Mouse (Mus musculus): ENCODE measurements around the gene Plxnb1.
"Not testable (repeated sequence)": the region's sequence is repeated elsewhere in the genome, so short reads cannot be mapped to it uniquely, and the experiment has no call there.

Gene Plxnb1

DNA sequence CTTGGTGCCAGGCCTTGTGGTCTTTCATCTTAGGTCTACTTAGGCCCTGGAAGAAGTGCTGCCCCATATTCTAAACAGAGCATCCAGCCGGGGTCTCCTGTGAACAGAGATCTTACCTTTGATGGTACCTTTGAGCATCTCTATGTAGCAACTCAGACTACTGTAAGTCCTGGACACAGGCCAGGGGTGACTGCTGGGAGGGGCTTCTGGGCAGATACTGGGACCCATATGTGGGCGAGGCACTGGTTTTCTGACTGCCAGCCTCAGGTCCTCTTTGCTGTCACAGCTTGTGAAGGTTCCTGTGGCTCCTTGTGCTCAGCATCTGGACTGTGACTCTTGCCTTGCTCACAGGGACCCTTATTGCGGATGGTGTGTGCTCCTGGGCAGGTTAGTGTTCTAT is 7.4 kb downstream of the Plxnb1 start:
- no peak for DNase-seq (ENCODE audit: low spot score in 2 of 2)

DNA sequence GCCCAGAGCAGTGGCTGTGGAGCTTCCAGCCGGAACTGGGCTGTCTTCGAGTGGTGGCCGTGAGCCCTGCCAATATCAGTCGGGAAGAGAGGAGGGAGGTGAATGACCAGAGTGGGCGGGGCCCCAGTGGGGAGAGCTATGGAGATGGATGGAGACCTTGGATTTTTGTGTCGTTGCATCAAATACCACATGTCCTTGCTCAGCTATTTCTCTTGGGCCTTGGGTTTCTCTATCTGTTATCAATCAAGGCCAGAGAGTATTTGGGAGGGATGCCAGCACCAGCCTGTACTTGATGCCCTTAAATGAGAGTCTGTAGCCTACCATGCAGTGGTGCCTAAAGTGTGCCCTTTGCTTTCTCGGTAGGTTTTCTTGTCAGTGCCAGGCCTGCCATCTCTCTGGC is 8.1 kb downstream of the Plxnb1 start:
- DNase-seq (ENCODE audit: low spot score in 2 of 2), result no peak

DNA sequence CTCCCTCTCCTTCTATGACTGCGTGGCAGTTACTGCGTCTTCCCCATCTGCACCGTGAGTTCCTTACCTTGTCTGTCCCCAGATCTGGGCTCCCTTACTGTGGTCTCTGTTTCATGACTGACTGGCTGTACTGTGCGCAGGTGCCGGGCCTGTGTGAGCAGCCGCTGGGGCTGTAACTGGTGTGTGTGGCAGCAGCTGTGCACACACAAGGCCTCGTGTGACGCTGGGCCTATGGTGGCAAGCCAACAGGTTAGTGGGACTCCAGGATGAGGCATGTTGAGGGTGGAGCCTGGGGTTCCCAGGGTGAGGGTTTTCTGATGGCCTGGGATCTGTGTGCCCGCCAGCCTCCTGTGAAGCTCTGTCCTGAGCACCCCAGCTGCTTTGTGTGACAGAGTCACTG is 8.9 kb downstream of the Plxnb1 start:
- DNase-seq (ENCODE audit: low spot score in 2 of 2), result no peak

DNA sequence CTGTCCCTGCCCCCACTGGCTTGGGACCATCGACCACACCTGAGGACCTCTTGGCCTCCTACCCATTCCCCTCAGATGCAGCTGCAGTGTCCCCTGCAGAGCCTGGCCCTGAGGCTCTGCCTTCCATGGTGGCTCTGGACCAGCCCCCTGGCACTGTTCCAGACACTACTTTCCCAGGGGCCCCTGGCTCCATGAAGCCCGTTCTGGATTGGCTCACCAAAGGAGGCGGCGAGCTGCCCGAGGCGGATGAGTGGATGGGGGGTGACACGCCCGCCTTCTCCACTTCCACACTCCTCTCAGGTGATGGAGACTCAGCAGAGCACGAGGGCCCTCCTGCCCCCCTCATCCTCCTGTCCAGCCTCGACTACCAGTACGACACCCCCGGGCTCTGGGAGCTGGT is 9.8 kb downstream of the Plxnb1 start:
- DNase-seq (ENCODE audit: low spot score in 2 of 2), result no peak

DNA sequence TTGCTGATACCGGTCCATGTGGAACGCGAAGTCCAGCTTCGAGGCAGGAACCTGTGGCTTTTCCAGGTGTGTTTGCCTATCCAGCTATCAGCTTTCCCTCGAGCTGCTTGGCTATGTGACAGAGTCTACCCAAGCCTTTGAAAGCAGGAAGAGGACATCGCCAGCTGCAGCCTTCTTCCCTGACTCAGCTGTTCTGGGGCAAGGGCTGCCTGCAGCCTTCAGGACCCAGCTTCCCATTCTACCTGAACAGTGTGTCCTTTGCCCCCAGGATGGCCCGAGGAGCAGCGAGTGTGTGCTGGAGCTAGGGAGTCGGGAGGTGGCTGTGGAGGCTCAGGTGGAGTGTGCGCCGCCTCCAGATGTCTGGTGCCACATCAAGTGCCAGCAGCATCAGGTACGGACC is 10.5 kb downstream of the Plxnb1 start:
- DNase-seq (ENCODE audit: low spot score in 2 of 2), result no peak

DNA sequence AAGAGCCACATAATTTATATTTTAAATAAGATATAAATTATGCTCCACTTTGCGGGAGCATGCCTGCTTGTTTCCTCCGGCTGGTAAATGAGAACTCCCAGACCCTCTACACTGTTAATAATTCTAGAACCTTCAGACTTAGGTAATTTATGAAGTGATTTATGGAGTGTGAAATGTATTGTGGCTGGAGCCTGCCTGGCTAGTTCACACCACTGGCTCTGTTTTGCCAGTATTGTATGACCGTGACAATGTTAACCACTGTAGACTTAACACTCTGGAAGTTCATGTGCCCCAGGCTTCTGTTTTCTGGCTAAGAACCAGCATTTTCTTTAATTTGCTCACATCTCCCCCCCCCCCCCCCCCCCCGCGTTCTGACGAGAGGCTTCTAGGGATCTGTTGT is 12.2 kb downstream of the Plxnb1 start:
- DNase-seq (ENCODE audit: low spot score in 2 of 2), result no peak

DNA sequence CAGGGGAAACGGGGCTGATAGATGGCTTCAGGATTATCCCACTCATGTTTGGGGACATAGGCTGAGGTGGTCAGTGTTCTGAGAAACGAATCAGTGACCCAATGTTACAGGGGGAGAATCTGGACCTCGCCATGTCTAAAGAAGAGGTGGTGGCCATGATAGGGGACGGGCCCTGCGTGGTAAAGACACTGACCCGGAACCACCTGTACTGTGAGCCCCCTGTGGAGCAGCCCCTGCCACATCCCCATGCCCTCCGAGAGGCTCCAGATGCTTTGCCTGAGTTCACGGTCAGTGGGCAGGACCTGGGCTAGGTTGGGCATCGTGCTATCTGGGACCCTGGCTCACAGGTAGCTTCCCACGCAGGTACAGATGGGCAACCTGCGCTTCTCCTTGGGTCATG is 15.1 kb downstream of the Plxnb1 start:
- no peak for DNase-seq (ENCODE audit: low spot score in 2 of 2)

DNA sequence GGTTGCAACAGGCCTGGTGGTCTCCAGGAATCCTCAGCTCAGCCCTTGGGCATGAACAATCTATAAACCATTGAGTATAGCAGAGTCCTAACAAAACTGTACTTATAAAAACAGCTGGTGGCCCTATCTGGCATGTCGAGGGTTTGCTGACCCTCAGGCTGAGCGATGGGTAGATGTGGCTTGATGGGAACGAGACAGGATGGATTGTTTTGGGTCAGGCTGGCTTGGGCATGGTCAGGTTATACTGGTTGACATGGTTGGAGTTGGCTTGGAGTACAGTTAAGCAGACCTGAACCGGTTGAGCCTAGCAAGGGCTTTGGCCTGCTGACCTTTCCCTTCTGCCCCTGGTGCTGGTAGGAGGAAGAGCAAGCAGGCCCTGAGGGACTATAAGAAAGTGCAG is 15.9 kb downstream of the Plxnb1 start:
- no peak for DNase-seq (ENCODE audit: low spot score in 2 of 2)

DNA sequence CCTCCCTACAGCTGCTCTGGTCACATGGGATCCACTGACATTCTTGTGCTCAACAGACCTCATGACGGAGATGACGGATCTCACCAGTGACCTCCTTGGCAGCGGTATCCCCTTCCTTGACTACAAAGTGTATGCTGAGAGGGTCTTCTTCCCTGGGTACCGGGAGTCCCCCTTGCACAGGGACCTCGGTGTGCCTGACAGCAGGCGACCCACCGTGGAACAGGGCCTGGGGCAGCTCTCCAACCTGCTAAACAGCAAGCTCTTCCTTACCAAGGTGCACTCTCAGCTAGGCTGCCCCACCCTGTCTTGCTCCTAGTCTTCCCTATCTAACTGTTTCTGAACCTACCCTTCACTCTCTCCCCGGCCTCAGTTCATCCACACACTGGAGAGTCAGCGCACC is 16.4 kb downstream of the Plxnb1 start:
- no peak for DNase-seq (ENCODE audit: low spot score in 2 of 2)

DNA sequence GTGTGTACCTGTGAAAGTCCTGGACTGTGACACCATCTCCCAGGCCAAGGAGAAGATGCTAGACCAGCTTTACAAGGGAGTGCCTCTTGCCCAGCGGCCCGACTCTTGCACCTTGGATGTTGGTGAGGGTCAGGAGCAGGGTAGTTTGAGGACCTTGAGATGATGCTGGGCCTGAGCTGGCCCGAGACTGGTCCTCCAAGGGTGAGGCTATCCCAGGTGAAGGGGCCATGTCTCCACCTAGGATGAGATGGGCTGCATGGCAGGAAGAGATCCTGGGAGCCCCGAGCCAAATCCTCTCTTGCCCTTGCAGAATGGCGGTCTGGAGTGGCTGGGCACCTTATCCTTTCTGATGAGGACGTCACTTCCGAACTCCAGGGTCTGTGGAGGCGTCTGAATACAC is 18.1 kb downstream of the Plxnb1 start:
- no peak for DNase-seq (ENCODE audit: low spot score in 2 of 2)

DNA sequence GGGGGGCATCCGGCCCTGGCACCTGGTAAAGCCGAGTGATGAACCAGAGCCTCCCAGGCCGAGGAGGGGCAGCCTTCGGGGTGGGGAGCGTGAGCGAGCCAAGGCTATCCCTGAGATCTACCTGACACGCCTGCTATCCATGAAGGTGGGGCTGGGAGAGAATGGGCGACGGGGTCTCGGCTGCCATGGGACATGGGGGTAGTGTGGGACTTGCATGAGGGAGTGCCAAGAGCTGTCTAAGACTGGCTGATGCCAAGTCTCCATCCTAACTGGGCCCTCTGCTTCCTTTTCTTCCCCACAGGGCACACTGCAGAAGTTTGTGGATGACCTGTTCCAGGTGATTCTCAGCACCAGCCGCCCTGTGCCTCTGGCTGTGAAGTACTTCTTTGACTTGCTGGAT is 19.1 kb downstream of the Plxnb1 start:
- DNase-seq (ENCODE audit: low spot score in 2 of 2), result no peak

DNA sequence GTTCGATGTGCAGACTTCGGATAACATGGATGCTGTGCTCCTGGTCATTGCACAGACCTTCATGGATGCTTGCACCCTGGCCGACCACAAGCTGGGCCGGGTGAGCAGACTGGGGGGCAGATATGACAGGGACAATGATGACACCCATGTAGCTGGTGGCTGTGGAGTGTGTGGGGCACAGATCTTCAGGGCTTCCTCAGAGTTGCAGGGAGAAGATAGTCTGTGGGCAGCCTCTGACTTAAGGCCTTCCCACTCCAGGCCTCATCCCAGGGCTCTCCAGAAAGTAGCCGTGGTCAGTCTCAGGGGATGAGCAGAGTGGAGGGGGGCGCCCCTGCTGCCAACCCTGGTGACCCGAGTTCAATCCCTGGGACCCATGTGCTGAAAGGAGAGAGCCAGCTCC is 19.7 kb downstream of the Plxnb1 start:
- no peak for DNase-seq (ENCODE audit: low spot score in 2 of 2)

DNA sequence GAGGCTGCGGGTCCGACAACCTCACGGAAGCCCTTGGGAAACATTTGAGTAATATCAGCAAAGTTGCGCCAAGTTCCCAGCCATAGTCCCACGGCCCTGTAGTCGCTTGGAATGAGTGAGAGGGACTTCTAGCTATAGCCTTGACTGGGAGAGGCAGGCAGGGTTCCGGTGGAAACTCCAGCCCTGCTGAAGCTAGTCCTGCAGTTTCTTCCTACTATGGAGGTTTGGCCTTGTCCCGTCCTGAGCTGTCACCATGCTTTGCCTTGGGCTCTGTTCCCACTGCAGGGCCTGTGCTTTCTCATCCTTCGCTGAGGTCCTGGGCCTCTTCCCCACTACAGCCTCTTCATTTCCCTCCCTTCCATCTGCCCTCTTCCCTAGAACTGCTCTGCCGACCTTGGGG is 21.0 kb downstream of the Plxnb1 start:
- DNase-seq (ENCODE audit: low spot score in 2 of 2), result no peak

DNA sequence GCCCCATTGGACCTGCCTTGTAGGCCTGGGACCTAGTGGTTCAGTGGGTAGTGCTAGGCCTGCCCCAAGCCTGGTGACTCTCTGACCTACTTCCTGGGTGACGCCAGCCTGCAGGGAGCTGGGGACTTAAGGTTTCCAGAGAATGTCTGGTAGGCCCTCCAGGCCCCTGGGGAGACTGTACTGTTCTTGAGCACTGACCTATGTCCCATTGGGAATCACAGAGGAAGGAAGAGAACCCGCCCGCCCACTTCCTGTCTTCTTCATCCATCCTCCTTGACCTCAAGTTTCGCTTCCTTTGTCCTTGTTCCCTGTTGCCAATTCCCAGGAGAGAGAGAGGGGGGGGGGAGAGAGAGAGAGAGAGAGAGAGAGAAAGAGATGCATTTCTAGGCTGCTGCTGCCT is 22.9 kb downstream of the Plxnb1 start:
- no peak for DNase-seq (ENCODE audit: low spot score in 2 of 2)

DNA sequence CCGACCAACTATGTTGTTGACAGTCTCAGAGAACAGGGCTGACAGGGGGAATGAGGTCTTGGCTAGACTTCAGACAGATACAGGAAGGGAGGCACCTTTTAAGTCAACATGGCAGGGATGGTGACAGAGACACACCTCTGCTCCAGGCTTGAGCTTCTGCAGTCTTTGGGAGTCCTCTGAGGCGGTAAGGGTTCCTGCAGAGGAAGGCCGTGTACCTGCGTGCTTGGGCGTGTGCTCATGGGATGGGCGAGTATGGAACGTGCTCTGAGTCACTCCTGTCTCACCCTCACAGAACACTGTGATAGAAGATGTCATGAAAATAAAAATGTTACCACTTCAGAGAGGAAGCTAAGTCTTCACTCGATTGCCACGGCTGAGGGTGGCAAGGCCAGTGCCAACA is 24.4 kb downstream of the Plxnb1 start:
- DNase-seq (ENCODE audit: low spot score in 2 of 2), result no peak

DNA sequence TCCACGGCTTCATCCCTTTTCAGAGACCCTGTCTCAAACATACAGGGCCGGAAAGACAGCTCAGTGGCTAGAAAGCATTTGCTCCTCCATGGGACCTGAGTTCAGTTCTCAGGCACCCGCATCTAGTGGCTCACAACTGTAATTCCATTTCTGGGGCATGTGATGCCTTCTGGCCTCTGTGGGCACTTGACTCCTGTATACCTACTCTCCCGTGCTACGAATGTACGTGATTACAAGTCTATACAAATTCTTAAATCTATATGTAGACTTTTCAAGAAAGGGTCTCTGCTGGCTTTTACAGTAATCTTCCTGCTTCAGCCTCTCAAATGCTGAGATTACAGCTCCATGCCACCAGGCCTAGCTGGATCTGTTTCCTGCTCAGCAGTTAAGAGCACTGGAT is 25.8 kb downstream of the Plxnb1 start:
- no peak for DNase-seq (ENCODE audit: low spot score in 2 of 2)

DNA sequence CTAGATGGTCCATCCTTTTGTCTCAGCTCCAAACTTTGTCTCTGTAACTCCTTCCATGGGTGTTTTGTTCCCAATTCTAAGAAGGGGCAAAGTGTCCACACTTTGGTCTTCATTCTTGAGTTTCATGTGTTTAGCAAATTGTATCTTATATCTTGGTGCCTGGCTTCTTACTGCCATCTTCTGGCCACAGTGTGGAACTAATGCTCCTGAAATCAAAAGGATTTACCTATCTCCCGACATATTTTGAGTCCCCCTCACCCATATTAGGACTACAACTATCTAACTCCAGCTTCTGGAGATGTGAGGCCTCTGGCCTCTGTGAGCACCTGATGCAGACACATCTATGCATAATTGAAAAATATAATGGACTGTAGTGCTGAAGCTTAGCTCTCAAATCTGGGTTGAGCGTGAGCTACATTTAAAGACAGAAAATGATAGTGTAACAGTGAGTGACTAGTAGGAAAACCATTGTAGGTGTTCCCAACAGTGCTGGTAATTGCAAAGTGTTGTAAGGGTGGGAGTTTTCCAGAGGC is 27.4 kb downstream of the Plxnb1 start:
- DNase-seq (ENCODE audit: low spot score in 2 of 2), result no peak

DNA sequence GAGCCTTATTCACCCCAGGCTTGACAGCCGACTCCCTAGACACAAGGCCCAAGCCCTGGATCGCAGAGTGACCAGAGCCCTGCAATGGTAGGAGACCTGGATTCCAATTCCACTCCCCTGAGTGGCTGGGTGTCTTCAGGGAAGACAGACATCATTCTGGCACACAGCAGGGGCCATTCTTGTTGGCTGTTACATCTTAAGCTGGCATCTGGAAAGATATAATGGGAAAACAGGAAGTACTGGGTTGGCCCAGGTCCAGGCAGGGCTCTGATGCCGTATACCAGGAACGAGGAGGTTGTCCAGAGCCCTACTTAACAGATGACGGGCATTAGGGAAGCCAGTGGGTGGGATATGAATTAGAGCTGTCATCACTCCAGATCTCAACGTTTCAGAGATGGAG is 28.1 kb downstream of the Plxnb1 start:
- no peak for DNase-seq (ENCODE audit: low spot score in 2 of 2)

DNA sequence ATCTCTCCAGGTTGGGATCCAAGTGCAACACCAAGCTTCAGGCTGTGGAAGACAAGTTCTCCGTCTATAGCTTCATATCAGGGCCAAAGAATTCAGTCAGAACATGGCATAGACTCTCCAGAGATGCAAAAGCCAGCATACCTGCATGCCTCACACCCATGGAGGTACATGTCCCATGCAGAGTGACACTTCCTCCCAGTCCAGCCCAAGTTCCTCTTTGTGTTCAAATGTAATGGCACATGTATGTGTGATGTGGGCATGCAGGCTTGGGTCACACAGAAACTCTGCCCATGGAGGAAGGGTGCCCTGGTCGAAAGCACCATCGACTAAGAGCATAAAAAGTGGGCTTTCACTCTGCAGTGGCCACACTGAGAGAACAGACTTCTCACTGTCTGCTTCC is 29.0 kb downstream of the Plxnb1 start:
- DNase-seq (ENCODE audit: low spot score in 2 of 2), result no peak

DNA sequence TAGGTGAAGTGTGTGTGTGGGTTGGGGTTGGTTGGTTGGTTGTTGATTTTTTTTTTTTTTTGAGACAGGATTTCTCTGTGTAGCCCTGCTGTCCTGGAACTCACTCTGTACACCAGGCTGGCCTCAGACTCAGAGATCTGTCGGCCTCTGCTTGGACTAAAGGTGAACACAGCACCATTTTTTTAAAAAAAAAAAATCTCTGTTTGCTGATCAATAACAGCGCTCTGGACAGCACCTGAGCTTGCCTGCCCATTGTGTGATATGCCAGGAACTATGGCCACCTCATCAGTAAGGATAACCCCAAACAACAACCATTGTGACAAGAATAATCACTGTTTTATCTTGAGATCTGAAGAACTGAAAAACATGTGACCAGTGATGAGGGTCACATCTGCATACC is 29.9 kb downstream of the Plxnb1 start:
- no peak for DNase-seq (ENCODE audit: low spot score in 2 of 2)

DNA sequence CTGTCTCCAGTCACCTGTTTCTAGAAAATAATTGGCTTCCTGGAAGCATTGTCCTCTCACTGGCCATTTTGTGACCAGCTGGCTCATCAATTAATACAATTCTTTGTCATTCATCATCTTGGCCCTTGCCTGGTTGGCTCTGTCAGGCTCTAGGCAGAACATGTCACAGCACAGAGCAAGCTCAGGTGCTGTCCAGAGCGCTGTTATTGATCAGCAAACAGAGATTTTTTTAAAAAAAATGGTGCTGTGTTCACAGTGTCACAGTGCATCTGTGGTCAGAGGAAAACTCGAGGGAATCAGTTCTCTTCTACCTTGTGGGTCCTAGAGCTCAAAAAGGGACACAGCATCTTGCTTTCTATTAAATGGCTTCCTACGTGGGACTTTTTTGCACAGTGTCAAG is 30.3 kb downstream of the Plxnb1 start:
- DNase-seq (ENCODE audit: low spot score in 2 of 2), result no peak

DNA sequence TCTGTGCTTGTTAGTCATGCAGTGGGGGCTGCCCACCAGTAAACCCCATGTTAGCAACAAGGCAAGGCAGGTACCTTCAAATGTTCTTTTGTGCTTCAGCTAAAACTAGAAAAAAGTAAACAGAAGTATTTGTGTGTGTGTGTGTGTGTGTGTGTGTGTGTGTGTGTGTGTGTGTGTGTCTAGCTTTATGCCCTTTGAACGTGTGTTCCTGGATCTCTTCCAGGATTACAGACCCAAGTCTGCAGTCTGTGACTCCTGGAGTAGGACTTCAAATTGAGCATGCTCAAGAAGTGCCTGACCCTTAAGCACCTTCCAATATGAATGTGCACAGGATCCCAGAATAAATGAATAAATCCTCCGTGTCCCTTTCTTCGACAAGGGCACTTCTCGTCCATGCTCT is 31.9 kb downstream of the Plxnb1 start:
- no peak for DNase-seq (ENCODE audit: low spot score in 2 of 2)

DNA sequence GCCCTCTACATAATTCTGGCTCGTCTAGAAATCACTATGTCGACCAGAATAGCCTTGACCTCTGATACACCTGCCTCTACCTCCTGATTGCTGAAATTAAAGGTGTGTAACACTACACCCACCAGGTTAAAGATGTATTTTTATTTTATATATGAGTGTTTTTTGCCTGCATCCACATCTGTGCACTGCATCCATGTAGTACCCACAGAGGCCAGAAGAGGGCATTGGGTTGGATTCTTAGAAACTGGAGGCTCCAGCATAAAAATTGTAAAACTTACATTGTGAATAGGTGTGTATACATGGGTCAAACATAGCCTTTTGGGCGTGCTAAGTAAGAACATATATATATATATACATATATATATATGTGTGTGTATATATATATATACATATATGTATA is 33.0 kb downstream of the Plxnb1 start:
- no peak for DNase-seq (ENCODE audit: low spot score in 2 of 2)

DNA sequence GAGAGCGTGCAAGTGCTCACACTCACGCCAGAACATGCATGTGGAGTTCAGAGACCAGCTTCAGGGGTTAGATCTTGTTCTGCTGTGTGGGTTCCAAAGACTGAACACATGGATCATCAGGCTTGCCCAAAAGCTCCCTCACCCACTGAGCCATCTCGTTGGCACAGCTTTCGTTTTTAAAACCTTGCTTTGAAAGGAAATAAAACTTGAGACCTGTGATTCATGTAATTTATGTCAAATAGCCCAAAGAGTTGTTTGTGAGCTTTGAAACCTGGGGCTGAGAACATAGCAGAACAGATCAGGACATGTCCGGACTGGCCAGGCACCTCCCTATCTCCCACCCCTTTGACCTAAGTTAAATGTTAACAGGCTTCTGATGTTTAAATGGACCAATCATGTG is 34.9 kb downstream of the Plxnb1 start:
- no peak for DNase-seq (ENCODE audit: low spot score in 2 of 2)

DNA sequence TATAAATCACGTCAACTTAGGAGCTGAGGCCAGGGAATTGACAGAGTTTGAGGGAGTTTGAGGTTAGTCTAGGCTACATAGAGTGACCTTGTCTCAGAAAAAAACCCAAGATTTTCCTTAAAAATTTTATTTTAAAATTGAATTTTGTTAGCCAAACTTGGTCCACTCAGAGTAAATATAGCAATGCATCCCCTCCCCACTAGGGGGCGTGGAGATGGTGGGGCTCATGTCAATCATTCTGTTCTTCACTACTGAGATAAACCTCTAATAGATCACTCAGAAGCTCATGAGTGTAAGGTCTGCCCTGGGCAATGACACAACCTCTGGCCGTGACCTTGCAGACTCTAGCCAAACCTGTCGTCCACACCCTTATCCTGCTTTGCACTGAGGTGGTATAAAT is 45.2 kb downstream of the Plxnb1 start:
- not testable (repeated sequence) for DNase-seq (ENCODE audit: low spot score in 2 of 2)
